Mouse (Mus musculus) urinary bladder, postnatal 14 days (tissue): Measurements from ENCODE around the gene Podxl2.
A peak's percentile ranks its signal among the peaks of the same experiment; 100 is the strongest.

Source experiments
- DNase-seq: peaks from one replicate; pipeline ENCODE4 v3.0.0; 2021; ENCODE audit warnings: low spot score

Gene Podxl2

DNA sequence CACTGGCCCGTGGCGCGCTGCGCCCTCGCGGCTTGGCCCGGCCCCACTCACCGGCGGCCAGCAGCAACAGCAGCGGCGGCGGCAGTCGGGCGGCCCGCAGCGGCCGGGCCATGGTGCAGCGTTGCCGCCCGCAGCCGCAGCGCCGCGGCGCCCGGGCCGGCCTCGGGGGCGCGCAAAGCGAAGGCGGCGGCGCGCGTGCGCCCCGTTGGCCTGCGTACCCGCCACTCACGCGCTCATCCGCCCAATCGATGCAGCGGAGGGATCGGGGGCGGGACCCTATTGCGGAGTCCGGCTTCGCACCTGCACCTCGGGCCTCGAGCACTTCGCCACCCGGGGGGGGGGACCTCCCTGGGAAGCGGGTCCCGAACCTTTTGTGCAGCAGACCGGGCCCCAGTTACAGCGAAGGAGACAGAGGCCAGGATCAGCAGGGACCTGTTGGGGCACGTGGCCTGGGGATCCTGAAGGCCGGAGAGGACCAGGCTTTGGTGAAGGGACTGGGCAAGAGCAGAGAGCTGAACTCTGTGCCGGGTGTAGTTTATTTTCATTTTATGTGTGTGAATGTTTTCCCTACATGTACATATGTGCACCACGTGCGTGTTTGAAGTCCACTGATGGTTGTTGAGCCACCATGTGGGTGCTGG is at the start of gene Podxl2:
Gene Podxl2, minus strand, starts transcription at position 177 of the 641 bp plus-strand sequence.
- peak; percentile 69 for DNase-seq

DNA sequence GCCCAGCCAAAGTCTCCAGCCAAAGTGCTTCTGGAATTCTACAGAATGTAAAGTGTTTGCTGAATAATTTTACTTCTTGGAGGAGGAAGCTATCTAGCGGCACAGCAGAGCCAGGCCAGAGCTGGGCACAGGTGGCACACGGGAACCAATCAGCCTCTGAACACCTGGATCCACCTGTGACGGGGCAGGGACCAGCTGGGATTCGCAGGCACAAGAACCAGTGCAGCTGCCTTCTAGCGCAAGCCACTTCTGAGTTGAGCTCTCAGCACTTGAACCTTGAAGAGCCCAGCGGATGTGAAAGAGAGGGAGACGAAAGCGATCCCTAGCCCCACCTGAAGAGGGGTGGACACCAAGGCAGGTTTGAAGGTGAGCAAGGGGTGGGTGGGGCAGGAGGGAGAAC is 44.0 kb upstream of the Podxl2 start:
- no peak for DNase-seq

DNA sequence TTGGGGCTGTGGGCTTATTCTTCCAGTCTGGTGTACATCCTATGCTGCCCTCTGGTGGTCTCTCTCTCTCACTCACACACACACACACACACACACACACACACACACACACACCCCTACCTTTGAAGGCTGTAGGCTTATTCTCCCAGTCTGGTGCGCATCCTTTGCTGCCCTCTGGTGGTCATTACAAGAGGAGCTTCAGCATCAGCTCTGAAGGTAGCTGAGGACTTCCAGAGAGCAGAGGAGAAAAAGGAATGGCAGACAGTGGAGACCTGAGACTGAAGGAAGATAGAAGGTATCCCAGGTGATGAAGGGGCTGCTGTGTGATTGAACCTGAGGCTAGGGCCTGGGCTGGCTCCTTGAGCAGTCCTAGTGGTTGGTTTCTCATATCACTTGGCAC is 41.3 kb upstream of the Podxl2 start:
- DNase-seq: peak; percentile 52

DNA sequence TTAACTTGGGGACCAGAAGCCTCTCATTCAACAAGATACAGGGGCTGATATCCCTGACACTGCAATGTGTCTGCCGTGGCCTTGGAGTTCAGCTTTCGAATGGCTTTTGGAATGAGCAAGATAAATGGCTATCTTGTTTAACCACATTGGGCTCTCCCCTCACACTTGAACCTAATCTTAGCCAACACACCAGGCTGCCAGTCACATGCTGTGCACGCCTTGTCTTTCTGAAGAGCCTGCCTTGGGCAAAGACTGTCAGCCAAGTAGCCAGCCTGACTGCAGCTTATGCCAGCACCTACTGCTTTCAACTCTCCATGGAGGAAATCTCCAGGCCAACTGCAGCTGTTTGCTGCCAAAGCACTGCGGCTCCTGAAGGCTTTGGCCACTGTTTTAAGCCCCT is 40.7 kb upstream of the Podxl2 start:
- no peak for DNase-seq

DNA sequence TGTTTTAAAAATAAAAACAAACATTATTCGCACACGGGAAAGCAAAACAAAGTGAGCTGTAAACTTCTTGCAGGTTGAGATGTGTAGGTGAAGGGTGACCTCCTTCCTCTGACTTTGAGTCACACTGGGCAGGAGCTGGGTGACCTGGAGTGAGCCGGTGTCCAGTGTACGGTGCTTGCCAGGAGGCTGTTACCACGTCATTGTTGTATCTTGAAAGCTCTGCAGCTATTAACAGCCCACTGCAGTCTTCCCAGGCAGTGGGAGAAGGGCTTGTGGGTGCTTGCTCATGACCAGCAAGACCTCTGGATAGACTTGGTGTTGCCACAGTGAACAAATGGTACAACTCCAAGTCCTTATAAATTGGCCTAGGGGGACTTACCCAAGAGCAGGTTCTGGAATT is 40.0 kb upstream of the Podxl2 start:
- no peak for DNase-seq

DNA sequence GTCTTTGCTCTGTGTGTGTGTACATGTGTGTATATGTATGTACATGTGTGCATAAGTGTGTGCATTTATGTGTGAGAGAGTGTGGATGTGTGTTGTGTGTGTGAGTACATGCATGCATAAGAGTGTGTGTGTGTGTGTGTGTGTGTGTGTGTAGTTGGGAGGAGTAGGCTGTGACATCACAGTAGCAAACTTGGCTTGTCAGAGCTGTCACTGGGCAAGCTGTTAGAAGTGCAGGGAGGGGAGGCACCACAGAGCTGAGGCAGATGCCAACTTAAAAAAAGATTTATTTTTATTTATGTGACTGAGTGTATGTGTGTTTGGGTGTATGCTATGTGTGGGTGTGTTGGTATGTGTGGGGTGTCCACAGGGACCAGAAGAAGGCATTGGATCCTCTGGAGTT is 38.6 kb upstream of the Podxl2 start:
- no peak for DNase-seq

DNA sequence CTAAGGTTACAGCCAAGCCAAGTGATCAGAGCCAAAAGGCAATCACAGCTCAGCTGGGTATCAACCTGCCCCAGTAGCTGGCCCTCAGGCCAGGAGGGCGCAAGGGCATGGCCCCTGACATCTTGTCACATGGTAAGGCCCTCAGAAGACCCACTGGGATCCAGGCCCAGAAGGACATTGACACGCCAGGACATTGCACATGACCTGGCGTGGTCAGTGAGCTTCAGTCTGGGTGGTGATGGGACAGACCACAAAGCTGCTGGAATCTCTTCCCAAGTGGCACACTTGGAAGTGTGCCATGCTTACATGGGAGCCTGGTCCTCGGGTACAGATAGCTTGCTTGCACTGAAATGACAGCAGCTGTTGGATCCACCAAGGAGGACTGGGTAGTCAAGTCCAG is 38.2 kb upstream of the Podxl2 start:
- no peak for DNase-seq

DNA sequence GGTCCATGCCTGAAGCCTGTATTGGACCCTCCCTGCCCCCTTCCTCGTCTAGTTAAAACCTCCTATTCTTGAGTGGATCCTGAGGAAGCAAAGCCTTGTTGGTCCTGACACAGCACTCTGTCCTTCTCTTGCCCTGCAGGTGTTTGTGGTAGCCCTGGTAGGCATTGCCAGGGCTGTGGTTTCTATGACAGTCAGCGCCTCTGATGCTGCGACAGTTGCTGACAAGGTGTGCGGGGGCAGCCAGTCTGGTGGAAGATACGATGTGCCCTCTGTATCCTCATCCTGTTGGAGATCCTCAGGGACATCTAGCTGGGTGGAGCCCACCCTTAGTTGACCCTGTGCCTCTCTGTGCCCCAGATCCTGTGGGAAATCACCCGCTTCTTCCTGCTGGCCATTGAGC is 34.3 kb upstream of the Podxl2 start:
- DNase-seq: no peak

DNA sequence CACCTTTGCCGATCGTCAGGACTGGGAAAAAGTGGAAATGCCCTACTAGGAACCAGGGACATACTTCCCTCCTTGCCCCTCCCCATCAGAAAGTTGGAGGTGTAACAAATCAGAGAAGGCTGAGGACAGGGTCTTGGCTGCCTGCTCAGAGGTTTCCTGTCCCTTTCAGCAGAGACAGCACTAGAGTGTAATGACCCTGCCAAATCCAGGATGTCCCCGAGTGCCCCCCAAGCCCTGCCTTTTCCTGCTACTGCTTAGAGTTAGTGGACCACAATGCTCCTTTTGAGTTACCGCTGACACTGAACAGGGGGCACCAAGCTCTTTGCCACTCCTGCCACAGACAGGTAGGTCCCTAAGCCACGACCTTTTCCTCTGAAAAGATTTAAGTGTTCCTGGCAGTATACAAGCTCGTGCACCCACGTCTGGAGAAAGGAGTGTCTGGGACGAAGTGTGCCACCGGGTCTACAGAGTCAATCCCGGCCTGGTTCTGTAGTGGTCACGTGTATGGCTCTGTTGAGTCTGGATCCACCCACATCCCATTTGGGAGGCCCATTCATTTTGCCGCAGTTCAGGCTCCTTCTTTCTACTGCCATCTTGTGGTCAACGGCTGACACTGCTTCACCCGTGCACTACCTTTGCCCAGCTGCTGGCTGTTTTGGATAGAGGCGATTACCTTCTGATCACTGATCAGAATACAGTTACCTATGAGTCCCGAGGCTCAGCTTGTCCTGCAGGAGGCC is 31.7 kb upstream of the Podxl2 start:
- DNase-seq: peak; percentile 63

DNA sequence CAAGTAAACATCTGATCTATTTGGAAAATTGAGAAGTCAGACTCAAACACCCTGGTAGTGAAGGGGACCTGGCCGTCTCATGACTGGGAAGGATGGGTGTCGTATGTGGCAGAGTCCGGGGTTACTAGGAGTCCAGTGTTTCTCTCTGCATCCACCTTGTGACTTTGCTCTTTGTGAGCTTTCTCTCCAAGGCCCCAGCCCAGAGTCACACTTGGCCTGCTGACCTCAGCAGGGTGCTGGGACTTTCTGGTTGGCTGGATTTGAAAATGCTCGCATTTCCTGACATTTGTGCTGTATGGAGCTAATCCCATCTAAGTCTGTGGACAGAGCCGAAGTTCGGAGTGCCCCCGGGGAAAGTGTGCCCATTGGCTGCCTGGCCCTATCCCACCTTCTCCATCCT is 30.2 kb upstream of the Podxl2 start:
- no peak for DNase-seq

DNA sequence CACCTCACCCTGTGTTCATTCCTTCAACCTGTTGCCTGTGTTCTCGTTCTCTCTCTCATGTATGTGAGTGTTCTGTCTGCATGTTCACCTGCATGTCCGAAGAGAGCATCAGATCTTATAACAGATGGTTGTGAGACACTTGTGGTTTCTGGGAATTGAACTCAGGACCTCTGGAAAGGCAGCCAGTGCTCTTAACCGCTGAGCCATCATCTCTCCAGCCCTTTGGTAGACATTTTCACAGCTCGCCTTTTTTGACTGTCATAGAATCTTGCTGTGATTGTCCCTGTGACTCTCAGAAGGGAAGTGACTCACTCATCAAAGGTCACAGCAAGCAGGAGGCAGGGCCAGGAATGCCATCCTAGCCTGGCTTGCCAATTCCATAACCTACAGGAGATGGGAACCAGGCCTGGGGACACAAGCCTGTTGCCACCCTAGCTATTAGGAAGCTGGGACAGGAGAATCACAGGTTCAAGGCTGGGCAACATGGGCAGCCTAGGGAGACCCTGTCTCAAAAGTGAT is 29.7 kb upstream of the Podxl2 start:
- no peak for DNase-seq

DNA sequence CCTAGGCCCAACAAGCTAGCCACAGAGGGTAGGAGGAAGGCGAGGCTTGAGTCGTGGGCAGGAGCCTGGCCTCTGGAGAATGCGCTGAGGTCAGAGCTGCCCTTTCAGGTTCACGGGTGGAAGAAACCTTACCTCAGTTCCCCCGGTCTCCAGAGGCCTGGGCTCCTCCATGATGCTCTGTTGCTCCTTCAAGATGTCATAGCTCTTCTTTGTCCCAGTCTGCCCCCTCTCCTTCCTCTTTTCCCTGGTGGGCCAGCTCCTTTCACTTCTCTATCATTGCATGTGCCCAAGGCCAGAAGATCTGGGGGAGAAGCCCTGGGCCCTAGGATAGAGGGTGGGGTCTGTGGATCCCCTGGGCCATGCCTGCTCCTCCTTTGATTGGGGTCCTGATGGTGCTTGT is 28.9 kb upstream of the Podxl2 start:
- DNase-seq: no peak

DNA sequence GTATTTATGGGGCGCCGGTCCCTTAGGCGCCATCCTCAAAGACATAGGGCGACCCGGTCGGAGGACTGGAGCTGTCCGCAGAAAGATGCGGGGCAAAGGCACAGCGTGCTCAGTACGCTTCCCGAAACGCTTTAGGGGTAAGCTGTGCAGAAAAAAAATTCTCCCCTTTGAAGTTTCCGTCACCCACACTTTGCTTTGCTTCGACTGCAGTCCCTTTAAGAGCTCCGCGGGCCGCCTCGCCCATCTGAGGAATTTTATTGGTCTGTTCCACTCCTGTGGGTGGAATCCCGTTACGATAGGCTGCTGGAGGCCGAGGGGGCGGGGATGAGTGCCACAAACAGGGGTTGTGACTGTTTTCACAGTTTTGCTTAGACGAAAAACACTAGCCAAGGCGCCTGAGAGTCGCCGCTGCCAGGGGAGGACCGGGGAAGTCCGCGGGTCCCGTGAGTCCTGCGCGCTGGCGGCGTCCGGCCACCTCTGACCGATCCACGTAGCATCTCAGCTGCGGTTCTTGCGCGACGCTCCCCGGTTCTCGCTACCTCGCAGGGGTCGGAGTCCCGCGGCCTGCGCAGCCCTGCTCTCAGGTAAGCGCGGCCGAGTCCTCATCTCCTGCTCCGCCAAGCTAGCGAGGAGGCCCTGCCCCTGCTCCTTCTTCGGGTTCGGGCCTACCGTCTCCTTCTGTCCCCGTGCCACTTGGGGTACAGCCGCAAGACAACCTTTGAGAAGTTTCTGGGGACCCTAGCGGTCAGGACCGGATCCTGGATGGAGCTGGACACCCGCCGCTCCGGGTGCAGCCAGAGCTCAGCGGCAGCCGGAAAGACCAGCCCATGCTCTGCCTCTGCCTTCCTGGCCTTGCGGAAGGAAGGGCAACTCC is 27.3 kb upstream of the Podxl2 start, which contains the start of gene Tpra1:
Gene Tpra1, plus strand, starts transcription at position 305 of the 874 bp plus-strand sequence.
- peak; percentile 95 for DNase-seq

DNA sequence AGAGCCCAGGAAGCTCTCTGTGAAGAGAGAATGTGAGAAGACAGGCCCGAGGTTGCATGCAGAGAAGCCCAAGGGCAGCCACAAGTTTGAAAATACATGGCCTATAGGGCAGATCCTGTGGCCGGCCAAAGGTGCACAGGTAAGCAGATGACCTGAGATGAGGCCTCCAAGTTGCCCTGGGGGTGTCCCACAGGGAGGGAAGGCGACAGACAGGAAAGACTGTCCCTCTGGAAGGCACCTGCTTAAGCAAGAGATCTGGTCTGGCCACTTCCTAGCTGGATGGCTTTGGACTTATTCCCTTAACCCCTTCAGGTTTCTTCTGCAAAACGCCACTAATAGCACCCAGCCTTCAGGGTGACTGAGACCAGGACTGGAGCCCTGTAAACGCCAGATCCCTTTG is 26.6 kb upstream of the Podxl2 start:
- peak; percentile 44 for DNase-seq

DNA sequence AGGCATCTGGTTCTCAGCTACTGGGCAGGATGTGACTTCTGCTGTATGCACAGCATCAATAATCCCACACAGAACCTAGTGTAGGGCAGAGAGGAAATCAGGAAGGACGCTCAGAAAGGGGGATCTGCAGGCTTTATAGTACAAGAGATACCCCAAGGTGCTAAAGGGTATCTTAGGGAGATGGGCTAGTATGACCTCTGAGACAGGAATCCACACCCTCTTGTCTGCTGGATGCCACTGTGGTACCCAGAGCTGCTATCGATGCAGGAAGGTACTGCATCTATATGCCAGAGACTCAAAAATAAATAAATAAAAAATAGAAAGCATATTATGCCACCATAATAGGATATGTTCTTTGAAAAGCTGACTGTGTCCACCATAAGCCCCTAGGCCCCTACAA is 24.8 kb upstream of the Podxl2 start:
- DNase-seq: no peak

DNA sequence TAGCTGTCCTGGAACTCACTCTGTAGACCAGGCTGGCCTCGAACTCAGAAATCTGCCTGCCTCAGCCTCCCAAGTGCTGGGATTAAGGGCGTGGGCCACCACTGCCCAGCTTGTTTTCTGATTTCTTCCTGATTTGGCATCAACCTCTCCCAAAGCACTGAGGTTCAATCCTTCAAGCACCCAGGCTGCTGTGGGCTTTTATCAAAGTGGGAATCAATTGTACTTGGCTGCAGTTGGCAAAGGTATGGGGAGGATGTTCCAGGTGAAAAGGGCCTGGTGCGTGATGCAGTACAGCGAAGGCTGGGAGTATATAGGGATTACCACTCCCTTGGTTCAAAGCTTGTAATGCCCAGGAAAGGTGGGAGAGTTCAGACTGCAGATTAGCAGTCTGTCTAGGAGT is 24.2 kb upstream of the Podxl2 start:
- DNase-seq: no peak

DNA sequence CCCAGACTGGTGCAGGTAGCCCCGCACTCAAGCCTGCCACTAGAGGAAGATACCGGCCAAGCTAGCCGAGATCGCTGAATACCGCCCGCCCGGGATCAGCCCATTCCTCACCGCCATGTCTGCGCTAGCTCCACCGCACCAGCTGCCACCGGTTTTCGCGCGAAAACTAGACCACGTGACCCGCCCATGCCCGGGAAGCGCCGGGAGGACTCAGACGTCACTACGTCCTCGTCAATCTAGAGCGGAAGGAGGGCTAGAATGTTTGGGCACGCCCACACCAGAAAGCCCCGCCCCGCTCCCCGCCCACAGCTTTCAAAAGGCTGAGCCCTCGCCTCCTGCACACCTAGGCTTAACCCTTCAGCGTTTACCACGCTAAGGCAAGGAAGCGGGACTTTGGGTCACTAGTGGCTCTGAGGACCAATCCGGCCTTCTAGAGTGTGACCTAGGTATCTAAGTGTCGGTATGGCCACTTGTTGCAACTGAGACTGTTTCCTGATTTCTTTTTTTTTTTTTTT is 23.7 kb upstream of the Podxl2 start, which contains the start of gene Mcm2:
Gene Mcm2, minus strand, starts transcription at position 247 of the 515 bp plus-strand sequence.
- DNase-seq: peak; percentile 98

DNA sequence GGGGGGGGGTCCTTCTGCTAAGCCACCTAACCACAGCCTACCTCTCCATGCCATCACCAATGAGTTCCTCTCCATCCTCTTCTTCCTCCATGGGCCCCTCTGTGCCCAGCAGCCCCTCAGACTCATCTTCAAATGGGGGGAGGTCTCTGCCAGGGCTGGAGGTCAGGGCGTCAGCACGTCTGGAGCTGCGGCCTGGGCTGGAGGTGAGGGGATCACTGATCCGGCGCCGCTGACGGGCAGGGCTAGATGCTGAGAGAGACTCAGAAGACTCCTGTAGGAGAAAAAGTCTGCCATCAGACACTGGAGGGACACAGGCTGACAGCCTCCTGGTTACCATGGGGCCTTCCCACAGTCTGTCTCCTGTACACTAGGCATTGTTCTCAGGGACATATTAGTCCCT is 22.4 kb upstream of the Podxl2 start:
- DNase-seq: no peak

DNA sequence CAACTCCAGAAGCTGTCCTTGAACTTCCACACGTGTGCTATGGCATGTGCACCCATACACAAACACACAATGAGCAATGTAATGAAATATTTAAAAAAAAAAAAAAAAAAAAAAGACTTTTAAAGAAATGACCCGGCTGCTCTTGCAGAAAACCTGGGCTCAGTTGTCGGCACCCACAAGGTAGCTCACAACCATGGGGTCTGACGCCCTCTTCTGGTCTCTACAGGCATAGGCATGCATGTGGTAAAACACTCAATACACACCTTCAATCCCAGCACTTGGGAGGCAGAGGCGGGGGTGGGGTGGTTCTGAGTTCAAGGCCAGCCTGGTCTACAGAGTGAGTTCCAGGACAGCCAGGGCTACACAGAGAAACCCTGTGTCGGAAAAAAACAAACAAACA is 21.1 kb upstream of the Podxl2 start:
- DNase-seq: no peak

DNA sequence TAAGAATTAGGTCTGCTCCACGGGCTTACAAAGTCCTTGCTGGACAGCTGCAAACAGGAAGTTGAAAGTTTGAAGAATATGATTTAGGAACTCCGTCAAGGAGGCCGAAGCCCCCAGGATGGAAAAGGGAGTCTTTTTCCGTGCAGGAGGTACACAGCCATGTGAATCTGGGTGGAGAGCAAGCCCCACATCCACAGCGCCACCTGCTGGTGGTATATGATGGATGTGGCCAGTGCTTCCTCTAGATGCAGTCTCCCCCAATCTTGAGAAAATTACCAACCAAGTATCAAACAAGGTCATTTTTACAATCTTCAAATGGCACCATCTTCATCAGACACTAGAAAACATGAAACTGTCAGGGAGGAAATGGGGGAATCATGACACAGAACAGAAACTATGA is 18.7 kb upstream of the Podxl2 start:
- peak; percentile 67 for DNase-seq

DNA sequence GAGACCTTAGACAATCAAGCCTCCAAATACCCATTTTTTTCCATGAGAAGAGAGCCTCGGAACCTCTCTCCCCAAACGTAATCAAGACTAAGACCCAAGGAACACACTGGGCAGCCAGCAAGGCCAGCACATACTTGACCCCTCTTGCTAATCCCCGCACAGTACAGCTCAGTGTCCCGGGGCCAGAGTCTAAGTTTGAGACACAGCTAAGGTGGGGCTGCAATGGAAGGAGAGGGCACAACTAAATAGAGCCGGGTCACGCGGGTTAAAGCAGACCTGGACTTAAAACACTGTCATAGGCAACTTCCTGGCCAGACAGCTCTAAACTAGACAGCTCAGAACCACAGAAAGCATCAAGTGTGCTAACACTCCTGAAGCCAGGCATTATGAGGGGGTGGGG is 16.0 kb upstream of the Podxl2 start:
- DNase-seq: no peak

DNA sequence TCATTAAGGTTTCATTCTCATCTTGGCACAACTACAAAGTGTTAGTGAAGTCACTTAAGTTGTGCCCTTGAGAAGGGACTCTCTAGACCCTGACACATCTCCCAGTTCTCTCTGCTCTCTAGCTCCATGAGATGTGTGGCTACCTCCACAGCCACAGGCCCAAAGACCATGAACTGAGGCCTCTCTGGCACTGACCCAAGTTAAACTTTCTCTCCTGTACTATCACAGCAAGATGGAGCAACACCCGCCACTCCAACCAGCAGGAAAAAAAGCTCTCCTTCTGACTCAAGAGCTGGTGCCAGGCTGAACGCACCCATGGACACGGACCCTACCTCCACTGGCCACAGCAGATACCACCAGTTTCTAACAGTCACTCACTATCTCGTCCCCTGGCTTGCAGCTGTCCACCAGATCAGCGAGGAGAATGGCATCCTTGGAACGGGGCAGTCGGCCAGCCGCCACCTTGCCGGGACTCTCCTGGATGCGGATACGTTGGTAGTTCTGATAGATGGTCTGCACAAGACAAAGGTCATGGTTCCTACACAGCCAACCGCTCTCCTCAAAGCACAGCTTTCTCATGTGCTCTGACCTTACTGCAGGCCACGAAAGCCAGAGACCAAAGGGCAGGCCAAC is 14.7 kb upstream of the Podxl2 start:
- DNase-seq: no peak
